9 mouse cellular contexts compared by ENCODE assay signal in the genomic region with DNA sequence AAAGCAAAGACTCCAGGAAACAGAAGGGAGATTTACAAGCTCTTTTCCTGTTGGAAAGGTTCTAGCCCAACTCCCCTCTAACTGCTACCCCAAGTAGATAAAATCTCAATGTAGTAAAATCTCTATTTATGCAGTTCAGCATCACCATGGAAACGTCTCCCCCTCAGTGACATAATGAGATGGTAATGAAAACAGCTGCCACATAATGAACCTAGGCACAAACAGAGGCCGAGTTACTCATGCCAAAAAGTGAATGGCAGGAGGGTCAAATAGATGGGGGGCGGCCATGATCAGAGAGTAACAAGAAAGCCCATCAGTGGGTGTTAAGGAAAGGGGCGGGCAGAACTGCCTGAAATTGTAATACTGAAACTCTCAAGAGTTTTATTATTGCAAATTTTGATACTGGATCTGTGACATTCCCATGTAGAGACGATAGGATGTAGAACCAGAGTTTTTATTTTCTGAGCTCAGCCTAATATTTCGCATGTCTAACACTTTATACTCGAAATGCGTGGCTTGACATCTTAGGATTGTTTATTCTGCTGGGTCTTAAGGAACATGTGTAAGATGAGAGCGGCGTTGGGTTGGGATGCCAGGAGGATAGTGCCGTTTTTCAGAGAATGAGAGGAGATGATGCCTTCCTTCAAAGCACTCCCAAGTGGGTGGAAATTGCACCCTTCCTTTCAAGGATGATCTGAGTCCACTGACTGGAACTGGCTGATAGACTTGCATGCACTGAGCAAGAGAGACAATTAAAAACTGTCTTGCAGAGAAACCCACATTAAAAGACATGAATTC. TPM values are rescaled to one million over a fixed set of nuclear protein-coding genes. Genes with fewer than 3 reads are reported as not detected.
DNase-seq lines count a peak whose midpoint lies in the region; ATAC-seq and TF ChIP-seq lines count a peak whose summit lies in the region.
"Had no signal": no experiment of that assay in that cellular context is flagged by ENCODE, and none has a peak within 500 bp of the region (broad histone marks: within the 10 kb centered on the region; RNA-seq: fewer than 3 reads in every experiment).

No protein-coding gene starts in this region.

- no peaks in the 10 kb centered on the region for H3K27me3 ChIP-seq in forebrain, embryonic 13.5 days
- no peaks in the 10 kb centered on the region for H3K27me3 ChIP-seq in midbrain, postnatal 0 days (ENCODE audit: insufficient read depth, low read length)
- H3K27me3 ChIP-seq: liver, embryonic 15.5 days had no signal

- no peak for TF ChIP-seq CTCF in layer of hippocampus, adult 2 months (conservative IDR thresholded peaks at IDR 0.05)
- no peak for TF ChIP-seq CTCF in midbrain, postnatal 0 days (IDR thresholded peaks at IDR 0.05)

- no peaks in the 10 kb centered on the region for H3K36me3 ChIP-seq in forebrain, embryonic 13.5 days (ENCODE audit: poor library complexity, severe bottlenecking)
- no peaks in the 10 kb centered on the region for H3K36me3 ChIP-seq in midbrain, postnatal 0 days (ENCODE audit: insufficient read depth, low read length)
- H3K36me3 ChIP-seq: liver, embryonic 15.5 days had no signal

- peak overlapping the region; percentile 25 for H3K4me2 ChIP-seq in forebrain, embryonic 13.5 days
- peak overlapping the region; percentile 4; the same call in 1 of the 2 replicates for H3K4me2 ChIP-seq in midbrain, postnatal 0 days (ENCODE audit: low read depth, low read length, poor library complexity, severe bottlenecking)
- H3K4me2 ChIP-seq: liver, embryonic 15.5 days had no signal

- peaks cover 21% of the 10 kb centered on the region for H3K4me1 ChIP-seq in forebrain, embryonic 13.5 days
- H3K4me1 ChIP-seq in midbrain, postnatal 0 days (ENCODE audit: insufficient read depth, low read length), result 0 out of 2 replicates have a peak, but pooled peaks cover 2% of the 10 kb centered on the region
- H3K4me1 ChIP-seq: liver, embryonic 15.5 days had no signal

- WGBS in forebrain, embryonic 13.5 days, result 18% methylated on average over 11 of the region's 11 CpGs
- WGBS in midbrain, postnatal 0 days, result 22% methylated on average over 11 of the region's 11 CpGs

- DNase-seq in embryo, embryonic 11 days, result peak; percentile 63
- peak; percentile 31 to 72 for DNase-seq in layer of hippocampus, adult 2 months (ENCODE audit: low spot score in 2 of 2)
- DNase-seq in midbrain, postnatal 0 days (ENCODE audit: low spot score), result peak; percentile 78
- no peak for DNase-seq in ovary, postnatal 36 days (ENCODE audit: low spot score)
- no peak for DNase-seq in thymus, postnatal 0 days (ENCODE audit: low spot score)
- DNase-seq: adrenal gland, postnatal 36 days had no signal

- no peak overlapping the region for H3K9ac ChIP-seq in forebrain, embryonic 13.5 days
- H3K9ac ChIP-seq in midbrain, postnatal 0 days (replicated peaks; ENCODE audit: low read length, poor library complexity, severe bottlenecking), result no peak overlapping the region
- H3K9ac ChIP-seq: liver, embryonic 15.5 days had no signal

- H3K4me3 ChIP-seq in forebrain, embryonic 13.5 days, result no peak overlapping the region
- H3K4me3 ChIP-seq in layer of hippocampus, adult 2 months, result no peak overlapping the region
- H3K4me3 ChIP-seq in midbrain, postnatal 0 days (ENCODE audit: low read depth, low read length), result no peak overlapping the region
- H3K4me3 ChIP-seq: liver, embryonic 15.5 days had no signal

- no peaks in the 10 kb centered on the region for H3K9me3 ChIP-seq in forebrain, embryonic 13.5 days (replicated peaks)
- no peaks in the 10 kb centered on the region for H3K9me3 ChIP-seq in midbrain, postnatal 0 days (ENCODE audit: low read length)
- H3K9me3 ChIP-seq: liver, embryonic 15.5 days had no signal

- peak; percentile 97 for ATAC-seq in forebrain, embryonic 13.5 days
- ATAC-seq in midbrain, postnatal 0 days (ENCODE audit: low FRiP score), result peak; percentile 65
- no peak for ATAC-seq in monocyte, adult 5-6 weeks (replicated peaks; ENCODE audit: insufficient number of reproducible peaks, low FRiP score, low TSS enrichment, poor library complexity, severe bottlenecking)

- peak overlapping the region; percentile 74 for H3K27ac ChIP-seq in forebrain, embryonic 13.5 days
- H3K27ac ChIP-seq in layer of hippocampus, adult 2 months, result peak overlapping the region; percentile 50; the same call in 1 of the 2 replicates
- no peak overlapping the region for H3K27ac ChIP-seq in midbrain, postnatal 0 days (ENCODE audit: low read depth, low read length)
- H3K27ac ChIP-seq: liver, embryonic 15.5 days had no signal

RNA-seq across cellular contexts. Expression of a gene that starts 24.0 kb away (rescaled TPM):
- not detected in 2 replicates for polyA plus RNA-seq in forebrain, embryonic 13.5 days (2015; fragmentation: Nextera tagmentation; extraction: Ambion mirVana)
- not detected for total RNA-seq in layer of hippocampus, adult 2 months (2021)
- total RNA-seq in midbrain, postnatal 0 days (2014; rRNA removed), result not detected in 2 replicates
- not detected in 2 replicates for polyA plus RNA-seq in midbrain, postnatal 0 days (2015; fragmentation: Nextera tagmentation; extraction: Ambion mirVana)
- total RNA-seq in monocyte, adult 5-6 weeks (2017), result not detected in 3 replicates
- not detected in 2 replicates for polyA plus RNA-seq in thymus, postnatal 0 days (2015; fragmentation: Nextera tagmentation; extraction: Ambion mirVana)
- total RNA-seq: adrenal gland, postnatal 36 days had no signal
- polyA plus RNA-seq: liver, embryonic 15.5 days had no signal

RNA-seq across cellular contexts. Expression of a gene that starts 38.4 kb away (rescaled TPM):
- 22.3 and 23.3 TPM in 2 replicates for polyA plus RNA-seq in forebrain, embryonic 13.5 days (2015; fragmentation: Nextera tagmentation; extraction: Ambion mirVana)
- total RNA-seq in layer of hippocampus, adult 2 months (2021), result 10 to 100 TPM; 62.0 to 62.1 TPM
- total RNA-seq in midbrain, postnatal 0 days (2014; rRNA removed), result 22.0 and 27.3 TPM in 2 replicates
- polyA plus RNA-seq in midbrain, postnatal 0 days (2015; fragmentation: Nextera tagmentation; extraction: Ambion mirVana), result 21.4 and 22.3 TPM in 2 replicates
- 38.4 to 57.2 TPM (median 40.9 TPM) in 3 replicates for total RNA-seq in monocyte, adult 5-6 weeks (2017)
- polyA plus RNA-seq in thymus, postnatal 0 days (2015; fragmentation: Nextera tagmentation; extraction: Ambion mirVana), result 20.8 and 22.7 TPM in 2 replicates

Comparison
In these comparisons a context has a peak if more than half of its experiments do, and no peak if none do; other contexts are left out.
1. DNase-seq: peak in embryo, embryonic 11 days (single experiment), layer of hippocampus, adult 2 months (2 of 2) and midbrain, postnatal 0 days (single experiment); none in ovary, postnatal 36 days (single experiment) and thymus, postnatal 0 days (single experiment).